Comparison of ENCODE assay signal across 8 mouse cellular contexts in the genomic region with DNA sequence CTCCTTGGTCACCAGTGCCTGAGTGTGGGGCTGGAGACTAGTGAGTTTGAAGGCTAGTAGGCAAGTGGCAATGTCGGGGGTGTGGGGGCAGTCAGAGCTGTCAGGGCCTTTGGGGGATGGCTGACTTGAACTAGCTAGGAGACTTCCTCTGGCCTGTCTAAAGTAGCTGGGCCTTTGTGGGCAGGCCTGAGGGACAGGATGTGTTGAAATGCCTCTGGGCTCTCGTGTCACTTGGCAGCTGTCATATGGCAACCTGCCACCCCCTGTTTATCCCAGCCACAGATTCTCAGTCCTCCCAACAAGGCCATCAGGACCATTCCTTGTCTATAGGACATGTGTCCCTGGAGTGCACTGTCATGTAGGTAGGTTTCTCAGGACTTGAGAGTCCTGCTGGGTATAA. TPM values are rescaled to one million over a fixed set of nuclear protein-coding genes. Genes with fewer than 3 reads are reported as not detected.
DNase-seq lines count a peak whose midpoint lies in the region; ATAC-seq and TF ChIP-seq lines count a peak whose summit lies in the region.

No protein-coding gene starts in this region.

- WGBS in neural tube, embryonic 13.5 days: 62% methylated on average over 2 of the region's 2 CpGs
- 23% methylated on average over 2 of the region's 2 CpGs for WGBS in heart, embryonic 16.5 days
- WGBS in midbrain, embryonic 14.5 days: 68% methylated on average over 2 of the region's 2 CpGs
- WGBS in thymus, adult 2 months: 52% methylated on average over 2 of the region's 2 CpGs

- no peak for TF ChIP-seq CTCF in thymus, adult 2 months (IDR thresholded peaks at IDR 0.05; ENCODE audit: borderline replicate concordance, control insufficient read depth, extremely low read depth, insufficient read depth, low read length, poor library complexity)

- no peak for DNase-seq in neural tube, embryonic 10.5 days (ENCODE audit: extremely low spot score, low spot score)
- peak; percentile 45 for DNase-seq in layer of hippocampus, adult 9-10 months (ENCODE audit: low spot score)
- DNase-seq in midbrain, embryonic 14.5 days: no peak
- DNase-seq in embryo, embryonic 10.5 days (ENCODE audit: low spot score): no peak
- no peak for DNase-seq in thymus, adult 2 months

- H3K9me3 ChIP-seq in neural tube, embryonic 13.5 days: no peaks in the 10 kb centered on the region
- H3K9me3 ChIP-seq in heart, embryonic 16.5 days (replicated peaks; ENCODE audit: control insufficient read depth, low read length): no peaks in the 10 kb centered on the region
- no peaks in the 10 kb centered on the region for H3K9me3 ChIP-seq in midbrain, embryonic 14.5 days (ENCODE audit: control insufficient read depth, low read length)

- TF ChIP-seq POLR2A in thymus, adult 2 months (IDR thresholded peaks at IDR 0.05; ENCODE audit: control insufficient read depth, extremely low read depth, insufficient read depth, low read length, poor library complexity): no peak

- no peak overlapping the region for H3K4me3 ChIP-seq in neural tube, embryonic 13.5 days
- H3K4me3 ChIP-seq in brown adipose tissue, adult 24 weeks (ENCODE audit: insufficient read depth, low read depth, low read length): no peak overlapping the region
- no peak overlapping the region for H3K4me3 ChIP-seq in heart, embryonic 16.5 days (ENCODE audit: low read length)
- H3K4me3 ChIP-seq in midbrain, embryonic 14.5 days (replicated peaks; ENCODE audit: low read depth, low read length): no peak overlapping the region
- H3K4me3 ChIP-seq in thymus, adult 2 months (ENCODE audit: control insufficient read depth, insufficient read depth, low read length): no peak overlapping the region

- no peak overlapping the region for H3K9ac ChIP-seq in neural tube, embryonic 13.5 days
- H3K9ac ChIP-seq in heart, embryonic 16.5 days (ENCODE audit: low read length): peak overlapping the region; percentile 41; the same call in 1 of the 2 replicates
- H3K9ac ChIP-seq in midbrain, embryonic 14.5 days (replicated peaks; ENCODE audit: low read length): no peak overlapping the region

- no peak overlapping the region for H3K4me2 ChIP-seq in neural tube, embryonic 13.5 days
- no peak overlapping the region for H3K4me2 ChIP-seq in heart, embryonic 16.5 days (ENCODE audit: low read depth, low read length)
- no peak overlapping the region for H3K4me2 ChIP-seq in midbrain, embryonic 14.5 days (ENCODE audit: low read length)

- H3K4me1 ChIP-seq in neural tube, embryonic 13.5 days (replicated peaks): peaks cover 56% of the 10 kb centered on the region
- H3K4me1 ChIP-seq in brown adipose tissue, adult 24 weeks (ENCODE audit: control insufficient read depth, insufficient read depth, insufficient read length, low read length): peaks cover 22% of the 10 kb centered on the region
- H3K4me1 ChIP-seq in heart, embryonic 16.5 days (ENCODE audit: control insufficient read depth, insufficient read depth, low read length): peaks cover 11% of the 10 kb centered on the region
- H3K4me1 ChIP-seq in midbrain, embryonic 14.5 days (ENCODE audit: control insufficient read depth, insufficient read depth, low read length): peaks cover 14% of the 10 kb centered on the region; the same call in 1 of the 2 replicates
- peaks cover 15% of the 10 kb centered on the region for H3K4me1 ChIP-seq in thymus, adult 2 months (replicated peaks; ENCODE audit: control insufficient read depth, insufficient read depth, low read length)

- no peaks in the 10 kb centered on the region for H3K27me3 ChIP-seq in neural tube, embryonic 13.5 days
- H3K27me3 ChIP-seq in heart, embryonic 16.5 days (ENCODE audit: control insufficient read depth, insufficient read depth, low read length): no peaks in the 10 kb centered on the region
- H3K27me3 ChIP-seq in midbrain, embryonic 14.5 days (ENCODE audit: control insufficient read depth, insufficient read depth, low read length): no peaks in the 10 kb centered on the region
- no peaks in the 10 kb centered on the region for H3K27me3 ChIP-seq in thymus, adult 2 months (ENCODE audit: control insufficient read depth, insufficient read depth, low read length)

- H3K27ac ChIP-seq in neural tube, embryonic 13.5 days (replicated peaks): peak overlapping the region; percentile 85
- H3K27ac ChIP-seq in brown adipose tissue, adult 24 weeks (replicated peaks; ENCODE audit: low read depth, low read length): peak overlapping the region; percentile 47
- H3K27ac ChIP-seq in heart, embryonic 16.5 days (ENCODE audit: low read length): 0 out of 2 replicates have a peak overlapping the region, but pooled peaks have one; percentile 34
- H3K27ac ChIP-seq in midbrain, embryonic 14.5 days (replicated peaks; ENCODE audit: low read depth, low read length): peak overlapping the region; percentile 74
- no peak overlapping the region for H3K27ac ChIP-seq in thymus, adult 2 months (ENCODE audit: control insufficient read depth, insufficient read depth, low read length)

- ATAC-seq in neural tube, embryonic 13.5 days (ENCODE audit: low read depth): no peak
- ATAC-seq in heart, embryonic 16.5 days (replicated peaks; ENCODE audit: extremely low read depth, insufficient read depth, low FRiP score): 0 out of 2 replicates have a peak, but pooled peaks have one; percentile 29
- no peak for ATAC-seq in midbrain, embryonic 14.5 days (ENCODE audit: low FRiP score, low TSS enrichment)

- no peaks in the 10 kb centered on the region for H3K36me3 ChIP-seq in neural tube, embryonic 13.5 days
- no peaks in the 10 kb centered on the region for H3K36me3 ChIP-seq in heart, embryonic 16.5 days (ENCODE audit: control insufficient read depth, insufficient read depth)
- no peaks in the 10 kb centered on the region for H3K36me3 ChIP-seq in midbrain, embryonic 14.5 days (ENCODE audit: control insufficient read depth, insufficient read depth, low read length)
- H3K36me3 ChIP-seq in thymus, adult 2 months (ENCODE audit: control insufficient read depth, insufficient read depth, low read length): no peaks in the 10 kb centered on the region

RNA-seq across cellular contexts. Expression of gene Notch1, which starts 18.2 kb away (rescaled TPM):
- polyA plus RNA-seq in neural tube, embryonic 13.5 days (2015; fragmentation: Nextera tagmentation; extraction: Ambion mirVana): 19.3 and 20.5 TPM in 2 replicates
- 5.6 and 8.9 TPM in 2 replicates for polyA plus RNA-seq in brown adipose tissue, adult 24 weeks (2012; ENCODE audit: insufficient read depth, insufficient read length, missing spikeins)
- 17.9 and 21.8 TPM in 2 replicates for polyA plus RNA-seq in heart, embryonic 16.5 days (2015; fragmentation: Nextera tagmentation; extraction: Ambion mirVana)
- polyA plus RNA-seq in midbrain, embryonic 14.5 days (2014; fragmentation: Nextera tagmentation; extraction: Ambion mirVana): 22.0 and 33.9 TPM in 2 replicates
- 159 and 219 TPM in 2 replicates for polyA plus RNA-seq in thymus, adult 2 months (2012; rRNA removed)

RNA-seq across cellular contexts. Expression of gene Egfl7, which starts 45.2 kb away (rescaled TPM):
- polyA plus RNA-seq in neural tube, embryonic 13.5 days (2015; fragmentation: Nextera tagmentation; extraction: Ambion mirVana): 78.3 and 82.0 TPM in 2 replicates
- polyA plus RNA-seq in brown adipose tissue, adult 24 weeks (2012; ENCODE audit: insufficient read depth, insufficient read length, missing spikeins): 75.5 and 80.4 TPM in 2 replicates
- polyA plus RNA-seq in heart, embryonic 16.5 days (2015; fragmentation: Nextera tagmentation; extraction: Ambion mirVana): 188 and 216 TPM in 2 replicates
- polyA plus RNA-seq in midbrain, embryonic 14.5 days (2014; fragmentation: Nextera tagmentation; extraction: Ambion mirVana): 36.7 and 51.1 TPM in 2 replicates
- 63.9 and 105 TPM in 2 replicates for polyA plus RNA-seq in thymus, adult 2 months (2012; rRNA removed)

RNA-seq across cellular contexts. Expression of gene Gm20532, which starts 51.8 kb away (rescaled TPM):
- polyA plus RNA-seq in neural tube, embryonic 13.5 days (2015; fragmentation: Nextera tagmentation; extraction: Ambion mirVana): not detected in 2 replicates
- polyA plus RNA-seq in brown adipose tissue, adult 24 weeks (2012; ENCODE audit: insufficient read depth, insufficient read length, missing spikeins): not detected in 2 replicates
- polyA plus RNA-seq in heart, embryonic 16.5 days (2015; fragmentation: Nextera tagmentation; extraction: Ambion mirVana): not detected in 2 replicates
- polyA plus RNA-seq in midbrain, embryonic 14.5 days (2014; fragmentation: Nextera tagmentation; extraction: Ambion mirVana): not detected in 2 replicates
- polyA plus RNA-seq in thymus, adult 2 months (2012; rRNA removed): not detected in 2 replicates
